Comparison of ENCODE assay signal across 1 mouse cellular context in the genomic region with DNA sequence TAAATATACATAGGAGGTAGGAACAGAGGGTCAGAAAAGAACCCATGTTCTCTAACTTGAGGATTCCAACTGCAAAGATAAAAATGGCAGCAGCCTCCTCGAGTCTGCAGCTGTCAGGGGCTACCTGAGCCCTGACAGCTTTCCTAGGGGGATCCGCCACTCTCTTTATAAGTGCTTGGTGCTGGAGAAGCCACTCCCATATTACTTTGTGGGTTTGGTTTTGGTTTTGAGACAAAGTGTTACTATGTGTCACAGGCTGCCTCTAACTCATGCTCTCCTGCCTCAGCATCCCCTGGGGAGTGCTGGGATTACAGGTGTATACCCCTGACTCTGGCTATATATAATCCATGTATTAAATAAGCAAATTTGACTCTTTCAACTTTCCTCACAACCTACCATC.
TF ChIP-seq lines count a peak whose summit lies in the region.

No protein-coding gene starts in this region.

TF ChIP-seq in CH12.LX, 34 proteins besides CTCF, POLR2A, EP300 and RAD21 (continued from another document):
- TF ChIP-seq TBP (conservative IDR thresholded peaks at IDR 0.05; ENCODE audit: low read depth, low read length) (no peak), UBTF (IDR thresholded peaks at IDR 0.05; ENCODE audit: low read depth, low read length) (no peak), NELFE (IDR thresholded peaks at IDR 0.05; ENCODE audit: low read depth, low read length) (no peak), SMC3 (IDR thresholded peaks at IDR 0.05; ENCODE audit: low read depth, low read length) (no peak), SIN3A (IDR thresholded peaks at IDR 0.05; ENCODE audit: low read length) (no peak), E2F4 (IDR thresholded peaks at IDR 0.05; ENCODE audit: insufficient replicate concordance, low read depth, low read length) (no peak), ETS1 (conservative IDR thresholded peaks at IDR 0.05; ENCODE audit: low read depth, low read length) (no peak), CHD1 (IDR thresholded peaks at IDR 0.05; ENCODE audit: low read depth, low read length) (no peak), MAX (IDR thresholded peaks at IDR 0.05; ENCODE audit: low read length) (no peak), ZNF384 (IDR thresholded peaks at IDR 0.05; ENCODE audit: low read depth, low read length) (no peak)
